Mouse (Mus musculus): ENCODE measurements at regions not wholly inside any gene's neighbourhood (a gene's known extent, or its start where the extent isn't known, plus 50 kb on each side); places are given as distances from the start of the nearest gene placed in this dataset.
A peak's percentile ranks its signal among the peaks of the same experiment; 100 is the strongest.

DNA sequence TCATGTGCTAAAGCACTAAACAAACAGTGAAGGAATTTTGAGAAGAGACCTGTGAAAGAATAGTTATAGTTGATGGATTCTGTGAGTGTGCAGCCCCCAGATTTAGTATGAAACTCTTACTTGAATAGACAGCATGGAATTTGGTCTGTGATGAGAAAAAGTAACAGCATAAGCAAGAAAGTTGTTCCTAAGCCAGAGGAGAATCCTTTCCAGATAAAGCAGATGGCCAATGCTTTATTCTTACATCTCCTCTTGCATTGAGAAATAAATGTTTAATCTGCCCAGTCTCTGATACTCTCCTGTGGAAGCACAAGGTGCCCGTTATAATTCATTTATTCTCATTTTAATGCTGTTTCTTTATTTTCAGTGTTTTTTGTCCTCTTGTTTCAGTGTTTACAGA lies 263.5 kb downstream of the Tecrl start:
- no peak for DNase-seq (ENCODE audit: low spot score in 2 of 2)
- TF ChIP-seq CTCF (conservative IDR thresholded peaks at IDR 0.05), result no peak
- H3K4me3 ChIP-seq, result no peak overlapping the region
- no peak overlapping the region for H3K27ac ChIP-seq

DNA sequence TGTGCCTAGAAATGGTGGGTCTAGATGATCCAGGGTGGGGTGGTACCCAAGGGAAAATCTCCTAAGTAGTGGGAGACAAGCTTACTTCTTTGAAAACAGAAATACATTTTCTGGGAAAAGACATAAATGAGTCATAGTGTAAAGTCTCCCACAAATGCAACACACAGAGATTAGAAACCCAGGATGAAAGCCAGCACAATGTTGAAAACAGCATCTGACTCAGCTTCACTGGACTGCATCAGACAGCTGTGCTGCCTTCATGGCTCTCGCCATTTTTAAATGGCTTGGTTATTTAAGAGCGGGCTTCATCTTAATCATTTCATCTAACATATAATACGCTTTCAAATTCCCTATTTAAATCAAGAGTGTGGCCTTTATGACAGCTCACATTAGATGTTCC lies 300.2 kb downstream of the Tecrl start:
- no peak for TF ChIP-seq CTCF (conservative IDR thresholded peaks at IDR 0.05)
- no peak overlapping the region for H3K27ac ChIP-seq
- no peak overlapping the region for H3K4me3 ChIP-seq
- no peak for DNase-seq (ENCODE audit: low spot score in 2 of 2)

- TF ChIP-seq CTCF (conservative IDR thresholded peaks at IDR 0.05), result no peak
- no peak overlapping the region for H3K27ac ChIP-seq
- DNase-seq (ENCODE audit: low spot score in 2 of 2), result no peak
- H3K4me3 ChIP-seq, result no peak overlapping the region
These were observed 307.8 kb downstream of the Tecrl start for GRCm38 (mm10) chr5:83047214-83047613.

DNA sequence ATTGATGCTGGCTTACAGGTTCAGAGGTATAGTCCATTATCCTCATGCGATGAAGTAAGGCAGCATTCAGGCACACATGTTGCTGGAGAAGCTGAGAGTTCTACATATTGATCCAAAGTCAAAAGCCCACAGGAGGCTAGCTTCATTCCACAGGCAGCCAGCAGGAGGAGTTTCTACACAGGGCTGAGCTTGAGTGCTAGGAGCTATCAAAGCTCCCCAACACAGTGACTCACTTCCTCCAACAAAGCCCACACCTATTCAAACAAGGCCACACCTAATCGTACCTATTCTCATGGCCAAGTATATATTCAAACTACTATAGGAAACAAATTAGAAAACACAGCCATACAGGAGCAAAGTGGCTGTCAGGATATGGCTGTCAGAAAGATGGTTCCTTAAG lies 325.3 kb downstream of the Tecrl start:
- no peak overlapping the region for H3K4me3 ChIP-seq
- TF ChIP-seq CTCF (conservative IDR thresholded peaks at IDR 0.05), result no peak
- no peak overlapping the region for H3K27ac ChIP-seq
- no peak for DNase-seq (ENCODE audit: low spot score in 2 of 2)

- DNase-seq (ENCODE audit: low spot score in 2 of 2), result no peak
- no peak for TF ChIP-seq CTCF (conservative IDR thresholded peaks at IDR 0.05)
- no peak overlapping the region for H3K27ac ChIP-seq
- no peak overlapping the region for H3K4me3 ChIP-seq
These were observed 349.0 kb downstream of the Tecrl start for GRCm38 (mm10) chr5:83006038-83006437.

GRCm38 (mm10) chr5:82989056-82989455 lies 365.9 kb downstream of the Tecrl start:
- DNase-seq (ENCODE audit: low spot score in 2 of 2), result peak; percentile 76 to 87
- TF ChIP-seq CTCF (conservative IDR thresholded peaks at IDR 0.05), result no peak
- Histone ChIP-seq H3K4me3 (no peak overlapping the region), H3K27ac (no peak overlapping the region)

DNA sequence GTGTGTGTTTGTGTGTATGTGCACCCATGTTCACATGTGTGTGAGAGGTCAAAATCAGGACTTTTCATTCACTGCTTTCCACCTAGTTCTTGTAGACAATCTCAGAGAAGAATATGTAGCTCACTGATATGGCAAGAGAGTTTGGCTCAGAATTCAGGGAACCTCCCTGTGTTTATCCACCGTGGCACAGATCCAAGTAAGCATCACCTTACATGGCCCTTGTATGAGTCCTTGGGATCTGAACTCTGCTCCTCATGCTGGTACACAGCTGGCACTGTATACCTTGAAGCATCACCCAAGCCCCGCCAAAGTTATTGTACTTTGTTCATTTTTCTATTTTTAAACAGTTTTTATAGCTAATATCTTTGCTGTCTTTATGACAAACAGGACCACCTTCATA lies 385.7 kb downstream of the Tecrl start:
- no peak overlapping the region for H3K4me3 ChIP-seq
- no peak for DNase-seq (ENCODE audit: low spot score in 2 of 2)
- H3K27ac ChIP-seq, result no peak overlapping the region
- no peak for TF ChIP-seq CTCF (conservative IDR thresholded peaks at IDR 0.05)

GRCm38 (mm10) chr5:82966824-82967223 lies 388.2 kb downstream of the Tecrl start:
- Histone ChIP-seq H3K4me3 (no peak overlapping the region), H3K27ac (no peak overlapping the region)
- DNase-seq (ENCODE audit: low spot score in 2 of 2), result no peak
- no peak for TF ChIP-seq CTCF (conservative IDR thresholded peaks at IDR 0.05)

GRCm38 (mm10) chr5:82966180-82966579 lies 388.8 kb downstream of the Tecrl start:
- H3K27ac ChIP-seq, result no peak overlapping the region
- peak; percentile 47 to 72 for DNase-seq (ENCODE audit: low spot score in 2 of 2)
- TF ChIP-seq CTCF (conservative IDR thresholded peaks at IDR 0.05), result no peak
- H3K4me3 ChIP-seq, result no peak overlapping the region

GRCm38 (mm10) chr5:82964513-82964912 lies 390.5 kb downstream of the Tecrl start:
- Histone ChIP-seq H3K4me3 (no peak overlapping the region), H3K27ac (no peak overlapping the region)
- no peak for DNase-seq (ENCODE audit: low spot score in 2 of 2)
- TF ChIP-seq CTCF (conservative IDR thresholded peaks at IDR 0.05), result no peak

- TF ChIP-seq CTCF (conservative IDR thresholded peaks at IDR 0.05), result no peak
These were observed 399.0 kb downstream of the Tecrl start for GRCm38 (mm10) chr5:82956012-82956411.

DNA sequence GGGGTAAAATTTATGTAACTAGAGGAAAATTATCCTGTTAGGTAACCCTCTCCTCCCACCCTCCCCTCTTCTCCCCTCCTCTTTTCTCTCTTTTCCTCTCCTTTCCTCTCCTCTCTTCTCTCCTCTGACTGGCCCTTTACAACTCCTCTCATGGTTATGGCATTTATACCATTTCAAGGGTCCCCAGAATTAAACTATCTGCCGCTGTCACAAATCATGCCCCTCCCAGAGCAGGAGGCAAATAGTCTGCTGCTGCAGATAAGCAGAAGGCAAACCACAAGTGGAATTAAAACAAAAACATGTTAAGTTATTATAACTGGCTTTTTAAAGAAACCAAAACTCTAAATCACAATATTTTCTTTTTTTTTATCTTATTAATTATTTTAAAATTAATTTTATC lies 407.9 kb downstream of the Tecrl start:
- H3K4me3 ChIP-seq, result no peak overlapping the region
- no peak overlapping the region for H3K27ac ChIP-seq
- DNase-seq (ENCODE audit: low spot score in 2 of 2), result no peak
- no peak for TF ChIP-seq CTCF (conservative IDR thresholded peaks at IDR 0.05)

More at GRCm38 (mm10) chr5:82956012-82956411, 399.0 kb downstream of the Tecrl start:
- Histone ChIP-seq H3K4me3 (no peak overlapping the region), H3K27ac (no peak overlapping the region)
- no peak for DNase-seq (ENCODE audit: low spot score in 2 of 2)

- Histone ChIP-seq H3K27ac (no peak overlapping the region), H3K4me3 (no peak overlapping the region)
- no peak for TF ChIP-seq CTCF (conservative IDR thresholded peaks at IDR 0.05)
- DNase-seq (ENCODE audit: low spot score in 2 of 2), result no peak
These were observed 415.2 kb downstream of the Tecrl start for GRCm38 (mm10) chr5:82939786-82940185.

DNA sequence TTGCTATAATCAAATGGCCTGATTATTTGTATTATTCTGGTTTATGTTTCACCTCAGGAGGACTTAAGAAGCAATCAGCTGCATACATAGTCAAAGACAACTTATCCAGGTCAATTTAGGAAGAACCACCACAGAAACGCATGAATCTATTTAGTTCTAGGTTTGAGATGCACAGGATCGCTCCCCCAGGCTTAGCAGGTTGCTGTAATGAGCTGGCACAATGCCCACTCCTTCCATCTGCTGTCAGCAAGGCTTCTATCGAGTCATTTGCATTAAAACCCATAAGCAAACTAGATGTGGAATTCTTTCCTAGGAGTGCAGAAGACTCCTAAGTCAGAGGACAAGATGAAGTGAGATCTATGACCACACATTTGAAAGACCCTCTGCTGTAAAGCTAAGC lies 455.6 kb downstream of the Tecrl start:
- no peak for TF ChIP-seq CTCF (conservative IDR thresholded peaks at IDR 0.05)
- no peak overlapping the region for H3K4me3 ChIP-seq
- peak overlapping the region; percentile 16 for H3K27ac ChIP-seq
- DNase-seq (ENCODE audit: low spot score in 2 of 2), result peak; percentile 60 to 63

DNA sequence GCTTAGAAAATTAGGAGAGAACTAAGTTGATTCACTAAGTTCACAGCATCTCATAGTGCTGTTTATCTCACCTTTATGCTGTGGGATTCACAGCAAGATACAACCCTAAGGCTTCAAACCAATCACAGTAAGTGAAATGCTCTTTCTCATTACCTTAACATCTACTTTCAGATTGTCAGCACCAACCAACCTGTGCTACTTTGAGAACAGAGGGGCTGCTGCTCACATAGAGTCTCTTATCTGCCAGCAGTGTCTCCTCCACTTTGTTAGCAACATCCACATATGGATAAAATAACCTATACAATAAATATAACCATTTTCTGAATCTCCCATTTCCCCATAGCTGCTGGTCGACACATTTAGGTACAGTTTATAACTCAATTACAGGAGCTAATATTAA lies 456.1 kb downstream of the Tecrl start:
- DNase-seq (ENCODE audit: low spot score in 2 of 2), result no peak
- Histone ChIP-seq H3K27ac (peak overlapping the region; percentile 16), H3K4me3 (no peak overlapping the region)
- no peak for TF ChIP-seq CTCF (conservative IDR thresholded peaks at IDR 0.05)
